ENCODE assay signal across 17 mouse cellular contexts in genomic region chr5:124236180-124236579, GRCm38 (mm10). TPM values are rescaled to one million over a fixed set of nuclear protein-coding genes. Genes with fewer than 3 reads are reported as not detected.
DNase-seq lines count a peak whose midpoint lies in the region; ATAC-seq and TF ChIP-seq lines count a peak whose summit lies in the region.
"Had no signal": no experiment of that assay in that cellular context is flagged by ENCODE, and none has a peak within 500 bp of the region (broad histone marks: within the 10 kb centered on the region; RNA-seq: fewer than 3 reads in every experiment).

No protein-coding gene starts in this region.

- WGBS in heart, postnatal 0 days, result 46% methylated on average over 4 of the region's 4 CpGs
- WGBS in kidney, adult 2 months, result 31% methylated on average over 4 of the region's 4 CpGs
- 48% methylated on average over 4 of the region's 4 CpGs for WGBS in kidney, embryonic 16.5 days
- 62% methylated on average over 4 of the region's 4 CpGs for WGBS in liver, embryonic 14.5 days (ENCODE audit: insufficient replicate concordance)
- WGBS in midbrain, embryonic 15.5 days, result 89% methylated on average over 4 of the region's 4 CpGs
- WGBS in intestine, embryonic 16.5 days, result 62% methylated on average over 4 of the region's 4 CpGs

- H3K4me2 ChIP-seq in heart, postnatal 0 days (ENCODE audit: low read depth, low read length), result no peak overlapping the region
- H3K4me2 ChIP-seq in kidney, embryonic 16.5 days (replicated peaks; ENCODE audit: low read depth, low read length), result no peak overlapping the region
- no peak overlapping the region for H3K4me2 ChIP-seq in liver, embryonic 14.5 days (ENCODE audit: low read depth)
- no peak overlapping the region for H3K4me2 ChIP-seq in midbrain, embryonic 15.5 days
- H3K4me2 ChIP-seq in intestine, embryonic 16.5 days (ENCODE audit: low read depth, low read length), result no peak overlapping the region
- H3K4me2 ChIP-seq: hindbrain, embryonic 14.5 days; intestine, embryonic 15.5 days; neural tube, embryonic 12.5 days had no signal

- no peaks in the 10 kb centered on the region for H3K9me3 ChIP-seq in heart, postnatal 0 days (replicated peaks; ENCODE audit: control insufficient read depth, low read length)
- H3K9me3 ChIP-seq in kidney, embryonic 16.5 days (ENCODE audit: low read length), result no peaks in the 10 kb centered on the region
- no peaks in the 10 kb centered on the region for H3K9me3 ChIP-seq in liver, embryonic 14.5 days (ENCODE audit: control insufficient read depth, low read length)
- H3K9me3 ChIP-seq in midbrain, embryonic 15.5 days, result no peaks in the 10 kb centered on the region
- H3K9me3 ChIP-seq in intestine, embryonic 16.5 days (ENCODE audit: control insufficient read depth, low read length), result no peaks in the 10 kb centered on the region
- H3K9me3 ChIP-seq: intestine, embryonic 15.5 days; neural tube, embryonic 12.5 days had no signal

- H3K27me3 ChIP-seq in heart, postnatal 0 days (ENCODE audit: control insufficient read depth, insufficient read depth, low read length), result no peaks in the 10 kb centered on the region
- no peaks in the 10 kb centered on the region for H3K27me3 ChIP-seq in kidney, adult 2 months (replicated peaks; ENCODE audit: control insufficient read depth, insufficient read depth, low read length)
- no peaks in the 10 kb centered on the region for H3K27me3 ChIP-seq in kidney, embryonic 16.5 days (ENCODE audit: insufficient read depth, low read length)
- no peaks in the 10 kb centered on the region for H3K27me3 ChIP-seq in liver, embryonic 14.5 days (ENCODE audit: control insufficient read depth, insufficient read depth, low read length)
- H3K27me3 ChIP-seq in midbrain, embryonic 15.5 days (replicated peaks), result no peaks in the 10 kb centered on the region
- H3K27me3 ChIP-seq in intestine, embryonic 16.5 days (replicated peaks; ENCODE audit: control insufficient read depth, insufficient read depth, low read length), result no peaks in the 10 kb centered on the region
- H3K27me3 ChIP-seq: intestine, embryonic 15.5 days; neural tube, embryonic 12.5 days had no signal

- peaks cover 58% of the 10 kb centered on the region for H3K4me1 ChIP-seq in heart, postnatal 0 days (ENCODE audit: control insufficient read depth, insufficient read depth)
- H3K4me1 ChIP-seq in kidney, adult 2 months (ENCODE audit: control insufficient read depth, insufficient read depth, low read length), result peaks cover 9% of the 10 kb centered on the region
- peaks cover 54% of the 10 kb centered on the region for H3K4me1 ChIP-seq in kidney, embryonic 16.5 days (ENCODE audit: insufficient read depth, low read length)
- peaks cover 10 to 17% of the 10 kb centered on the region in 2 experiments; a peak in 3 of 4 replicates for H3K4me1 ChIP-seq in liver, embryonic 14.5 days (replicated peaks; ENCODE audit: control insufficient read depth in 2 of 2, insufficient read depth in 2 of 2, low read length in 1 of 2)
- peaks cover 19% of the 10 kb centered on the region for H3K4me1 ChIP-seq in midbrain, embryonic 15.5 days
- H3K4me1 ChIP-seq in intestine, embryonic 16.5 days (ENCODE audit: control insufficient read depth, insufficient read depth, low read length), result peaks cover 31% of the 10 kb centered on the region

- TF ChIP-seq EP300 in heart, postnatal 0 days (IDR thresholded peaks at IDR 0.05; ENCODE audit: low read depth), result no peak
- no peak for TF ChIP-seq EP300 in liver, embryonic 14.5 days (IDR thresholded peaks at IDR 0.05; ENCODE audit: low read depth)

- 0 out of 2 replicates have a peak, but pooled peaks cover 5% of the 10 kb centered on the region for H3K36me3 ChIP-seq in heart, postnatal 0 days (replicated peaks; ENCODE audit: control insufficient read depth, insufficient read depth, low read length)
- H3K36me3 ChIP-seq in kidney, adult 2 months (ENCODE audit: control insufficient read depth, insufficient read depth, low read length), result no peaks in the 10 kb centered on the region
- no peaks in the 10 kb centered on the region for H3K36me3 ChIP-seq in kidney, embryonic 16.5 days (ENCODE audit: insufficient read depth, low read length)
- no peaks in the 10 kb centered on the region for H3K36me3 ChIP-seq in liver, embryonic 14.5 days (replicated peaks; ENCODE audit: control insufficient read depth, insufficient read depth, low read depth)
- H3K36me3 ChIP-seq in midbrain, embryonic 15.5 days (replicated peaks), result no peaks in the 10 kb centered on the region
- no peaks in the 10 kb centered on the region for H3K36me3 ChIP-seq in intestine, embryonic 16.5 days (ENCODE audit: control insufficient read depth, insufficient read depth, low read length)
- H3K36me3 ChIP-seq: intestine, embryonic 15.5 days; neural tube, embryonic 12.5 days had no signal

- no peak for DNase-seq in heart, postnatal 0 days (ENCODE audit: low spot score)
- no peak for DNase-seq in heart, postnatal 10 days
- DNase-seq in kidney, adult 2 months, result peak; percentile 94
- no peak for DNase-seq in liver, embryonic 14.5 days (ENCODE audit: low read depth in 3 of 3, low spot score in 3 of 3)
- DNase-seq in neural tube, embryonic 10.5 days (ENCODE audit: extremely low spot score, low spot score), result no peak
- DNase-seq: cerebellum, postnatal 25 days; layer of hippocampus, adult 9-11 months; lung, postnatal 10 days; spleen, adult 18-20 months; thymus, adult 18-20 months had no signal

- no peak overlapping the region for H3K9ac ChIP-seq in heart, postnatal 0 days (replicated peaks; ENCODE audit: low read depth, low read length)
- no peak overlapping the region for H3K9ac ChIP-seq in kidney, embryonic 16.5 days (replicated peaks; ENCODE audit: low read length)
- H3K9ac ChIP-seq in liver, embryonic 14.5 days (replicated peaks), result no peak overlapping the region
- H3K9ac ChIP-seq in midbrain, embryonic 15.5 days, result no peak overlapping the region
- H3K9ac ChIP-seq in intestine, embryonic 16.5 days (ENCODE audit: low read depth, low read length), result no peak overlapping the region
- H3K9ac ChIP-seq: hindbrain, embryonic 14.5 days; intestine, embryonic 15.5 days; neural tube, embryonic 12.5 days had no signal

- no peak for TF ChIP-seq CTCF in heart, postnatal 0 days (IDR thresholded peaks at IDR 0.05; ENCODE audit: low read depth)
- TF ChIP-seq CTCF in kidney, adult 2 months (conservative IDR thresholded peaks at IDR 0.05; ENCODE audit: insufficient read depth, insufficient read length, low read depth, low read length), result no peak
- TF ChIP-seq CTCF in liver, embryonic 14.5 days (IDR thresholded peaks at IDR 0.05; ENCODE audit: low read depth), result no peak

- H3K27ac ChIP-seq in heart, postnatal 0 days (ENCODE audit: low read depth), result 0 out of 2 replicates have a peak overlapping the region, but pooled peaks have one; percentile 9
- H3K27ac ChIP-seq in kidney, adult 2 months (ENCODE audit: insufficient read depth, low read depth, low read length), result peak overlapping the region; percentile 39; the same call in 1 of the 2 replicates
- peak overlapping the region; percentile 38; the same call in 1 of the 2 replicates for H3K27ac ChIP-seq in kidney, embryonic 16.5 days (ENCODE audit: low read length)
- no peak overlapping the region for H3K27ac ChIP-seq in liver, embryonic 14.5 days
- no peak overlapping the region for H3K27ac ChIP-seq in midbrain, embryonic 15.5 days
- H3K27ac ChIP-seq in intestine, embryonic 16.5 days (ENCODE audit: low read length), result no peak overlapping the region
- H3K27ac ChIP-seq: hindbrain, embryonic 14.5 days; intestine, embryonic 15.5 days; neural tube, embryonic 12.5 days had no signal

- no peak for TF ChIP-seq POLR2A in kidney, adult 2 months (IDR thresholded peaks at IDR 0.05; ENCODE audit: low read depth, low read length)

- no peak overlapping the region for H3K4me3 ChIP-seq in heart, postnatal 0 days (ENCODE audit: low read depth, low read length)
- H3K4me3 ChIP-seq in kidney, adult 2 months (ENCODE audit: insufficient read depth, low read depth, low read length), result no peak overlapping the region
- H3K4me3 ChIP-seq in kidney, embryonic 16.5 days (ENCODE audit: low read length), result no peak overlapping the region
- H3K4me3 ChIP-seq in liver, embryonic 14.5 days (ENCODE audit: insufficient read depth in 1 of 2, low read depth in 2 of 2, low read length in 2 of 2), result no peak overlapping the region
- H3K4me3 ChIP-seq in midbrain, embryonic 15.5 days, result no peak overlapping the region
- H3K4me3 ChIP-seq in intestine, embryonic 16.5 days (ENCODE audit: low read length), result no peak overlapping the region
- H3K4me3 ChIP-seq: intestine, embryonic 15.5 days; neural tube, embryonic 12.5 days had no signal

- intact Hi-C loops in heart, postnatal 10 days (cut with DNase I), result no loop called here

- no peak for ATAC-seq in heart, postnatal 0 days (ENCODE audit: insufficient read depth, low read depth)
- ATAC-seq in kidney, embryonic 16.5 days (ENCODE audit: low FRiP score, low TSS enrichment), result peak; percentile 47; the same call in 1 of the 2 replicates
- ATAC-seq in liver, embryonic 14.5 days (ENCODE audit: insufficient read depth), result peak; percentile 34; the same call in 1 of the 2 replicates
- ATAC-seq in midbrain, embryonic 15.5 days (replicated peaks), result no peak
- no peak for ATAC-seq in intestine, embryonic 16.5 days
- ATAC-seq: forebrain, embryonic 14.5 days; intestine, embryonic 15.5 days had no signal

RNA-seq across cellular contexts. Expression of gene Pitpnm2, which starts 13.4 kb away (rescaled TPM):
- total RNA-seq in heart, postnatal 0 days (2014; rRNA removed; ENCODE audit: low replicate concordance), result 17.1 and 28.6 TPM in 2 replicates
- 3.1 and 3.2 TPM in 2 replicates for polyA plus RNA-seq in heart, postnatal 0 days (2015; fragmentation: Nextera tagmentation; extraction: Ambion mirVana)
- 10 to 100 TPM; 54.2 to 58.3 TPM for total RNA-seq in heart, postnatal 10 days (2021)
- 17.3 and 19.8 TPM in 2 replicates for polyA plus RNA-seq in kidney, adult 2 months (2012; rRNA removed)
- 3.9 and 4.1 TPM in 2 replicates for polyA plus RNA-seq in kidney, embryonic 16.5 days (2015; fragmentation: Nextera tagmentation; extraction: Ambion mirVana)
- 4.7 and 5.8 TPM in 2 replicates for polyA plus RNA-seq in liver, embryonic 14.5 days (2012; rRNA removed)
- 1.9 and 2.1 TPM in 2 replicates for polyA plus RNA-seq in liver, embryonic 14.5 days (2014; fragmentation: Nextera tagmentation; extraction: Ambion mirVana)
- polyA plus RNA-seq in midbrain, embryonic 15.5 days (2015; fragmentation: Nextera tagmentation; extraction: Ambion mirVana), result 11.8 and 13.0 TPM in 2 replicates
- polyA plus RNA-seq in intestine, embryonic 16.5 days (2015; fragmentation: Nextera tagmentation; extraction: Ambion mirVana), result 1.8 and 2.4 TPM in 2 replicates

Comparison
In these comparisons a context has a peak if more than half of its experiments do, and no peak if none do; other contexts are left out.
1. ATAC-seq: peak in kidney, embryonic 16.5 days (single experiment) and liver, embryonic 14.5 days (single experiment); none in heart, postnatal 0 days (single experiment), midbrain, embryonic 15.5 days (single experiment) and intestine, embryonic 16.5 days (single experiment).
2. H3K27ac ChIP-seq: peak in heart, postnatal 0 days (single experiment), kidney, adult 2 months (single experiment) and kidney, embryonic 16.5 days (single experiment); none in liver, embryonic 14.5 days (single experiment), midbrain, embryonic 15.5 days (single experiment) and intestine, embryonic 16.5 days (single experiment).